In genomic region chr7:73596866-73597840, GRCm38 (mm10) we compare ENCODE assay signal across 8 mouse cellular contexts. TPM values are rescaled to one million over a fixed set of nuclear protein-coding genes. Genes with fewer than 3 reads are reported as not detected.
DNase-seq lines count a peak whose midpoint lies in the region; ATAC-seq and TF ChIP-seq lines count a peak whose summit lies in the region.

No protein-coding gene starts in this region.

- no peaks in the 10 kb centered on the region for H3K36me3 ChIP-seq in hindbrain, embryonic 12.5 days
- H3K36me3 ChIP-seq in midbrain, embryonic 15.5 days (replicated peaks): no peaks in the 10 kb centered on the region

- H3K4me3 ChIP-seq in layer of hippocampus, adult 2 months: no peak overlapping the region
- H3K4me3 ChIP-seq in cortical plate, adult 2 months (ENCODE audit: insufficient read depth, low read length): no peak overlapping the region
- H3K4me3 ChIP-seq in hindbrain, embryonic 12.5 days: no peak overlapping the region
- no peak overlapping the region for H3K4me3 ChIP-seq in midbrain, embryonic 15.5 days

- no peak for DNase-seq in layer of hippocampus, adult 2 months (ENCODE audit: low spot score in 2 of 2)
- DNase-seq in layer of hippocampus, adult 18-20 months (ENCODE audit: low spot score in 2 of 2): no peak
- DNase-seq in adipocyte (ENCODE audit: low spot score): no peak
- no peak for DNase-seq in cerebellum, adult 11-12 months
- DNase-seq in embryo, embryonic 10 days (ENCODE audit: low spot score): no peak

- no peaks in the 10 kb centered on the region for H3K27me3 ChIP-seq in hindbrain, embryonic 12.5 days
- no peaks in the 10 kb centered on the region for H3K27me3 ChIP-seq in midbrain, embryonic 15.5 days (replicated peaks)

- H3K4me1 ChIP-seq in cortical plate, adult 2 months (ENCODE audit: control insufficient read depth, insufficient read depth, low read length): peaks cover 6% of the 10 kb centered on the region
- peaks cover 42% of the 10 kb centered on the region for H3K4me1 ChIP-seq in hindbrain, embryonic 12.5 days
- H3K4me1 ChIP-seq in midbrain, embryonic 15.5 days: peaks cover 38% of the 10 kb centered on the region

- 54% methylated on average over 11 of the region's 11 CpGs for WGBS in hindbrain, embryonic 12.5 days
- 38% methylated on average over 11 of the region's 11 CpGs for WGBS in midbrain, embryonic 15.5 days

- no peak for TF ChIP-seq CTCF in layer of hippocampus, adult 2 months (conservative IDR thresholded peaks at IDR 0.05)
- no peak for TF ChIP-seq CTCF in cortical plate, adult 2 months (IDR thresholded peaks at IDR 0.05; ENCODE audit: extremely low read depth, insufficient read depth, low read length)

- no peaks in the 10 kb centered on the region for H3K9me3 ChIP-seq in hindbrain, embryonic 12.5 days (replicated peaks)
- H3K9me3 ChIP-seq in midbrain, embryonic 15.5 days: no peaks in the 10 kb centered on the region

- no peak overlapping the region for H3K4me2 ChIP-seq in hindbrain, embryonic 12.5 days (replicated peaks)
- H3K4me2 ChIP-seq in midbrain, embryonic 15.5 days: no peak overlapping the region

- TF ChIP-seq POLR2A in cortical plate, adult 2 months (IDR thresholded peaks at IDR 0.05; ENCODE audit: extremely low read depth, insufficient read depth, low read length): no peak

- H3K27ac ChIP-seq in layer of hippocampus, adult 2 months: 0 out of 2 replicates have a peak overlapping the region, but pooled peaks have one; percentile 36
- peak overlapping the region; percentile 2 for H3K27ac ChIP-seq in cortical plate, adult 2 months (ENCODE audit: insufficient read depth, low read length)
- H3K27ac ChIP-seq in hindbrain, embryonic 12.5 days: peak overlapping the region; percentile 92
- H3K27ac ChIP-seq in midbrain, embryonic 15.5 days: peak overlapping the region; percentile 89

- ATAC-seq in hindbrain, embryonic 12.5 days (ENCODE audit: low FRiP score): no peak
- no peak for ATAC-seq in midbrain, embryonic 15.5 days (replicated peaks)

- H3K9ac ChIP-seq in hindbrain, embryonic 12.5 days: no peak overlapping the region
- no peak overlapping the region for H3K9ac ChIP-seq in midbrain, embryonic 15.5 days

RNA-seq across cellular contexts. Expression of gene Chd2, which starts 55.5 kb away (rescaled TPM):
- 10 to 100 TPM; 57.1 to 58.3 TPM for total RNA-seq in layer of hippocampus, adult 2 months (2021)
- total RNA-seq in layer of hippocampus, adult 18-20 months (2021): 10 to 100 TPM; 50.7 to 55.7 TPM
- polyA plus RNA-seq in cortical plate, adult 2 months (2012; rRNA removed): 31.6 and 33.5 TPM in 2 replicates
- 63.6 and 67.9 TPM in 2 replicates for polyA plus RNA-seq in hindbrain, embryonic 12.5 days (2016; fragmentation: Nextera tagmentation; extraction: Ambion mirVana)
- polyA plus RNA-seq in midbrain, embryonic 15.5 days (2015; fragmentation: Nextera tagmentation; extraction: Ambion mirVana): 48.6 and 52.4 TPM in 2 replicates

Comparison
In these comparisons a context has a peak if more than half of its experiments do, and no peak if none do; other contexts are left out.
1. H3K27ac ChIP-seq: peak in every context shown above with its lines; median percentile 92 in hindbrain, embryonic 12.5 days; 89 in midbrain, embryonic 15.5 days; 36 in layer of hippocampus, adult 2 months; 2 in cortical plate, adult 2 months.